Mouse (Mus musculus): ENCODE measurements at regions not wholly inside any gene's neighbourhood (a gene's known extent, or its start where the extent isn't known, plus 50 kb on each side); places are given as distances from the start of the nearest gene placed in this dataset.
A peak's percentile ranks its signal among the peaks of the same experiment; 100 is the strongest.
"Not testable (repeated sequence)": the region's sequence is repeated elsewhere in the genome, so short reads cannot be mapped to it uniquely, and the experiment has no call there.

DNA sequence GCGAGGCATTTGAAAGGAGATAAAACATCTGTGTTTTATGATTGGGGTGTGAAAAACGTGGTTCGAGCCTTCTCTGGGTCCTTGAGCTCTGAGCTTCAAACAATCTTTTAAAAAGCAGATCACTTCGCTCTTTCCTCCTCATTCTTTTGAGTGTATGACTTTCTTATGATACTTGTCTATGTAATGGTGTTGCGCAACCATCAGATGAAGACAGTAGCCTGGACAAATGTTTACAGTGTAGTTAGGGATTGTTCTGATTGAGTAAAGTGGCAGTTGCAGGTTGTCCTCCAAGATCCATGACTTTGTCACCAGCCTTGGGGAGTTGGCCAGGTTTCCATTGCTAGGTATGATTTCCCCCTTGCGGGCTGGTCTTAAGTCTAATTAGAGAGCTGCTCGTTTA lies 116.1 kb upstream of the Pfn2 start:
- DNase-seq: no peak

DNA sequence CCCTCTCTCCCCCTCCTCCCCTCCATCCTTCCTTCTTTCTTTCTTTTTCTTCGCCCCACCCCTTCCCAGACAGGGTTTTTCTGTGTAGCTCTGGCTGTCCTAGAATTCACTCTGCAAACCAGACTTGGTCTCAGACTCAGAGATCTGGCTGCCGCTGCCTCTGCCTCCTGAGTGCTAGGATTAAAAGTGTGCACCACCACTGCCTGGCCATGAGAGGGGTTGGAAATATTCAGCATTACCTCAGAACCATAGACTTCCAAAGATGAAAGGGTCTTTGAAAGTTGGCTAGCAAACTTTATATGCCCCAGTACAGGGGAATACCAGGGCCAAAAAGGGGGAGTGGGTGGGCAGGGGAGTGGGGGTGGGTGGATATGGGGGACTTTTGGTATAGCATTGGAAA lies 122.7 kb upstream of the Pfn2 start:
- DNase-seq: not testable (repeated sequence)

DNA sequence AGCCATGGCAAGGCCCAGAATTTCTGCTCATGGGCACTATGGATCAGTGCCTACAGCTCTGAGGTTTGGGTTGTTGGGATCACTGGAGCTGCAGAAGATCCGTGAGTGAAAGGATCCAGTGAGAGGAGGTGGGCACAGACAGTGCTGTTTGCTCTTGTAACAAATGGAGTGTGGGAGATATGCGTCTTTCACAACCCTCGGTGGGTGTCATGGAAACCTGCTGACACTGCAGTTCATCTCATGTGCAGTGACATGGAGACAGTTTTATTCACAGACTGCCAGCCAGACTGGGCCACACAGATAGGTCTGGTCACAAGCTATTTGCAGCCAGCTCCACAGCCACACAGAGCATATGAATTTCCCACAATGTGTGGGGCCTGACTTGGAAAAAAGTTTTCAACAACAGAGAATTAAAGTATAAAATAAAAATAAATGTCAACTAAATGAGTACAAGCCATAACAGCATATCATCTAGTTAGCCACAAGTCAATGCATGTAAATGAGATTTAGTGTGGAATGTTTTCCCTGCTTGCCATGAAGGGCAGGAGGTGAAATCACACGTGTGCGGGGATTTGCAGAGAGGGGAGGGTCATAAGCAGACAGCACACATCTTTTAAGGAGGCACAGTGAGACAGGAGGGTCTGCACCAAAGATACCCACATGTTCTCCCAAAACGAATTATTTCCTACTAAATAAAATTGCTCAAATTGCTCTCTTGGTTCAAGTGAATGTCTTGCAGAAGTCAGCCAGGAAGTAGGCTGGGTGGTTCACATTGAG lies 124.8 kb upstream of the Pfn2 start:
- no peak for DNase-seq

DNA sequence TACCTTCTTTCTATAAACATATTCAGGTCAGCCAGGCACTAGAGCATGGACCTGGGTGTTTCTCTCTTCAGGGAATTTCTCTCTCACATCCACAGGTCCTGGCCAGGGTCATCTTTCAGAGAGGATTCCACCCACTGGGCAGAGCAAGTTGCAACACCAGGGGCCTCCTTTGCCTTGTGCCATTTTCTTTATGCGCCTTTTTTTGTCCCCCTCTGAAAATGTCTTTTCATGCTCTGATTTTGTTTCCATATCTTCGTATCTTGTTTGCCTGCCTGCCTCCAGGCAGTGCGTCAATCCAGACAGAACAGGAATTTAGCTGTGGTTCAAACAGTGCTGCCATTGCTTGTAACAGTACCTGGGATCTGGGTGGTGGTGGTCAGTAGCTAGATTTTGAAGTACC lies 125.7 kb upstream of the Pfn2 start:
- DNase-seq: no peak

DNA sequence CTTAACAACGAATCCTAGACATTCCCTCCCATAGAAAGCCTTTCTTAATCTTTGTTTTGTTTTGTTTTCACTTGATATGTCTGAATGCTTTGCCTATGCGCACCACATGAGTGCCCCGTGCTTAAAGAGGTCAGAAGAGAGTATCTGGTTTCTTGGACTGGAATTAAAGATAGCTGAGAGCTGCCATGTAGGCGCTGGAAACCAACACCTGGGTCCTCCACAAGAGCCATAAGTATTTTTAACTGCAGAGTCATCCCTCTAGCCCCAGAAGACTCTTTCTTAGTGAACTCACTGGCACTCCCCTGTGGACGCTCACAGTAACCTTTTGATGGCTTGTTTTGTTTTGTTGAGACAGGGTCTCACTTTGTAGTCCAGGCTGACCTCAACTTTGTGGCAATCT lies 127.5 kb upstream of the Pfn2 start:
- DNase-seq: no peak

DNA sequence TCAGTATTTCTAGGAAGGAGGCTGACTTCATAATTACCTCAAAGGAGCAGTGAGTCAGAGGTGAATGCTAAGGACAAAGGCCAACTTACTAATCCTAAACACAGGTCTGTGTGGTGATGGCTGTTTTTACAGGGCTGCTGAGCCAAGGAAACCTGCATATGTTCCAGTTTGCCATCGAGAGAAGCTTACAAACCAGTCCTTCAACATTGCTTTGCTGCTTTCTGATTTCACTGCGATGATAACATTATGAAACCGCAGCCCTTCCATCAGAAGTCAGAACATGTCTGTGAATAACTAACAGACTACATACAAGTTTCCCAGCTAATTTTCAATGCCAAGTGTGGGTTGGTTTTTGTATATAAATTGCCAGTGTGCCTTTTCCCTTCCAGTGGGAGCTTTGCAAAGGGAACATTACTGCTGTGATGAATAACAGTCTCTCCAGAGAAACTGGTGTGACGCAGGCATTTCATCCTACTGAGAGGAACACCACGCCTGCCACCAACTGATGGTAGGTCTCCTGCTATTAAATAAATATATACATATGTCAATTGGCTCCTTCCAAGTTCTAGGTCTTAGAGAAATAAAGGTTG lies 128.9 kb upstream of the Pfn2 start:
- DNase-seq: no peak

DNA sequence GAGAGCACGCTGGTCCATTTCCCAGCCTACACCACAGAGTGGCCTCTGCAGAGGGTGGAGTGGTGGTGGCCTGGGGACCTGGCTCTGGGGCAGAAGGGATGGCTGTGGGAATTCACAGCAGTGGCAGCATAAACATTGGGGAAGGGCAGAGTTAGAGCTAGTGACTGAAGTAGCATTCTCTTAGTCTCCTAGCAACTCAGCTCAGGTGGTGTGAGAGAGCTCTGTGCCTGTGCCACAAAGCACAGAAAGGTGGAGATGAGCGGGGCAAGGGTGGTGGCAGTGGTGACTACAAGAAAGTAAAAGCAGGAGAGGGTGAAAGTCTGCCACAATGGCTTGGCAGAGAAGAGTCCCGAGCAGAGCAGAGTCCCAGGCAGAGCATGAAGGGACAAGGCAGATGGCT lies 140.3 kb upstream of the Pfn2 start:
- DNase-seq: no peak

DNA sequence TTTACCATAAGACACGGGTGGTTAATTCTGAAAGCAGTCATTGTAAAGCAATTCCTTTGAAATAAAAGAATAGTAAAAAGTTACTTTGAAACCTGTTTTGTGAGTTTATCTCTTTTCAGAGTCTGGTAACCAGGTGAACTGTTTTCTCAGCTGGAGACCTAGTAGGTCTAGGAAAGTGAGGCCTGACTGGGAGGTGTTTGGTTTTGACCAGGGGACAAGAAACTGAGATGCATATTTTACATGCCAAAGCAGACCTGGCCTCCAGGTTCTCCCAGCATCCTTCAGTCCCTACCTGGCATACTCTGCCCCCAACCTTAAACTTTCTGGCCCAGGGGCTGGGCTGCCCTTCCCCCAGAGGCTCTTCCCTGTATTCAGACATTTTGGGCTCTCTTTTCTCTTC lies 142.9 kb upstream of the Pfn2 start:
- no peak for DNase-seq

DNA sequence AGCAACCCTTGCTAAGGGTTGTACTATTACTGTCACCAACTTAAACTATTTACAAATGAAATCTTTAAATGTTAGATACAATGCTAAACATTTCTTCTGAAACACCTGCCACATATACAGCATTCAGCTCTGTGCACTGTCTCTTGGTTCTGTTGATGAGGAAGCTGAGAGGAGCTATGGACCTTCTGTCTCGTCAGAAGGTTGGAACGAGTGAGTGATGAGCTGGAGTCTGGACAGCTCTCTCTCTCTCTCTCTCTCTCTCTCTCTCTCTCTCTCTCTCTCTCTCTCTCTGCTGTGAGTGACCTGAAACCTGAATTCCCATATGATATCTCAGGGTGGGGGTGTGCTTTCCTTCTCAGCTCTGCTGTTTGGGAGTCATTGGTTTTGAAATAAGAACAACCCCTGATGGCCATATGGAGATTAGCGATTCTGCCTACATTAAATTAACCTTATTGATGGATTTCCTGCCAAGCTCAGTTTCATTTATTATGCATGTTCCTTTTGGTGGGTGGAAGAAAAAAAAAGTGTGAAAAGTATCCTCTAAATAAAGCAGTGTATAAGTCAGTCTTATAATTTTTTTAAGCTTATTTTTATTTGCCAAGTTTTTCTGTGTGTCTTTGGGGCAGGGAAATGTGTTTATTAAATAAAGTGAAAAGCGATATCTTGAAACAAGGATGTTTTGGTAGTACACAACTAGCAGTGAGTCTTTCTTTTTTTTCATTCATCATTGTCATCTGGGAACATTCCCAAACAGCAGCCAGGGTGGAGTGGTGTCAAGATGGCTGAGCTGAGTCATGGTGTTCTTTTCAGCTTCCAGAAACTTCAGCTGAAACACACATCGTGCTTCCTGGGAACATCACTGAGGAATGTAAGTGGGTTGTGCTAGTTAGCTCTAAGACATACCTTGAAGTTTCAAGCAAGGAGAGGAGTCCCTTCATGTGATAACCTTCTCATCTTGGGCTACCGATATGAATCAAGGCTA lies 150.5 kb upstream of the Pfn2 start:
- DNase-seq: no peak

DNA sequence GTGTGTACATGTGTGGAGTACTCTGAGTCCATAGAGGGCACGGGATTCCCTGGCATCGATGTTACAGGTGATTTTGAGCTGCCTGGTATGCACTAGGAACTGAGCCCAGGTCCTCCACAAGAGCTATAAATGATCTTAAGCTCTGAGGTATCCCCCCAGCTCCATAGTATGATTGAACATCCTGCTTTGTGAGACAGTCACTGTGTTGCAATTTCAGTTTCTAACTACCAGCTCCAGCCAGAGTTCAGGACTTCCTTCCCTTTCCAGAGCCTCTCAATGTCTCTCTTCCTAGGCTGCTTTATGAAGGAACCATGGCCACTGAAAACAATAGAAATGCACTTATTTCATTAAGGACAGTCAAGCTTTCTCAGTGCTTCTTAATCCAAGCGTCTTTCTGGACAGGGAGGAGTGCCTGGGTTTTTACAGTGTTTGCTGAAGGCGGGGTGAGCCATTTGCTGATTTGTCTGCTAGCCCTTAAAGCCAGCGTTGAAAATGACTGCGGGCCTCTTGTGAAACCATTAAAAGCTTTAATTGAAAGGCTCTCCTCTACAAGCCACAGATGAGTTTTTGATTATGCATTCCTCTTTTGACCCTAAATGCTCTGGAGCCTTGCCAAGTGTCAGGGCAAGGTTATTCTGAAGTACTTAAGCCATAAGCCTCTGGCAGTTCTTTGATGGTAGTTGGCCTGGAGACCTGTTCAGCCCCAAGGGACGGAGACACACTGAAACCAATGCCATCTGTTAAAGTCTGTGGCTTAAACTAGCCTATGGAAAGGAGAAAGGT lies 155.1 kb upstream of the Pfn2 start:
- no peak for DNase-seq

DNA sequence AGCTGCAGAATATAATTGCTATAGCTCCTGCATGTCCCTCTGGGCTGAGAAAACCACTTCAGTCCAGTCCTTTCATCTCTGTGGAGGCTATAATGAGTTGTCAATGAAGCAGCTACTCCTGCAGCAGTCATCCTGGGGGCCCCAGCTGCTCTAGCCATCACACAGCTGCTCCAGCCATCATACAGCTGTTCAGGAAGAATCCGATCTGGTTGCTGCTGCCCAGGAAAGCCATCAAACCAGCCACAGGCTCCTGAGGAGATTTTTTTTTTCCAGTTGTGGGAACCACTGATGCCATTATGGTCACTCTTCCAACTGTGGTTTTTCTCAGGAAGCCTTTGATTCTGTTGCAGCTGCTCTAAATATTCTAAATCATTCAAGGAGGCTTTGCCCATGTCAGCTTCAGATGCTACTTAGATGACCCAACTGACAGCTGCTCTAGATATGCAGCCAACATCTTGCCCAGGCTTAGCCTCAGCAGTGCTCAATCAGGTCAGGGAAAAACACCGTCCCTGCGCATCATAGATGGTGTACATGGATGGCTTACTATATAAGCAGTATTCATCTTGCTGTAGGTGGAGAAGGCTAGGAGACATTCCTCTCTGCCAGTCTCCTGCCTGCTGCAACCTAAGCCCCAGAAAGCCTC lies 177.0 kb upstream of the Pfn2 start:
- DNase-seq: no peak

DNA sequence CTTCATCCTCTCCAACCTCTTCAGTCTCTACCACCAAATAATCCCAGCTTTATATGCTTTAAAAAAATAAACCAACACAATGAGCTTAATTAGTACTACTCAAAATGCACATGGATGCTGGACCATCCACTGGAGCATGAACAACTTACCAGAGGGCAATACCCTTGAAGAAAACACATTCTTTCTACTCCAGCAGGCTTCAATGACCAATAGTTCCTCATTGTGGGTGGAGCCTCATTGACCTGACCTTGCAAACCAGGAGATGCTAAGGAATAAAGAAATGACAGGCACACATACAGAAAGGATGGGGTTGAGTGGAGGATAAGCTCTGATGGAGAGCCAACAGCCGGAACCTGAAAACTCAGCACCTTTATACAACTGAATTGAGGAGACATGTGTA lies 201.7 kb upstream of the Pfn2 start:
- no peak for DNase-seq

DNA sequence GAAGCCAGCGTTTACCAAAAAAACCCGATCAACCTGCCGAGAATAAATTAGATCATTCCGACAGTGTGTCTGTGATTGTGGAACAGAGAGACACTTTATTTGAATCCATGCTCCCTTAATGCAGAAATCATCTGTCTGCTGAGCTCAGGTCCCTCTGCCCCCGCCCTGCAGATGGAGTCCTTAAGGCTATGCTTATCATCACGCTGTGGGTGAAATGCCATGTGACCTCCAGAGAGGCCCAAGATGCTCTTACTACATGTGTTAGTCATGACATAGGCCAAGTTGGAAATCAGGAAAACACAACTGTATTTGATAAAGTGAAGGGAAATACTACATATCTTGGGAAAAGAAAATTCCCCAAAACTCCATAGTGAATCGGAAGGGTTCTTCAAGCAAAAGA lies 206.8 kb upstream of the Pfn2 start:
- DNase-seq: no peak

DNA sequence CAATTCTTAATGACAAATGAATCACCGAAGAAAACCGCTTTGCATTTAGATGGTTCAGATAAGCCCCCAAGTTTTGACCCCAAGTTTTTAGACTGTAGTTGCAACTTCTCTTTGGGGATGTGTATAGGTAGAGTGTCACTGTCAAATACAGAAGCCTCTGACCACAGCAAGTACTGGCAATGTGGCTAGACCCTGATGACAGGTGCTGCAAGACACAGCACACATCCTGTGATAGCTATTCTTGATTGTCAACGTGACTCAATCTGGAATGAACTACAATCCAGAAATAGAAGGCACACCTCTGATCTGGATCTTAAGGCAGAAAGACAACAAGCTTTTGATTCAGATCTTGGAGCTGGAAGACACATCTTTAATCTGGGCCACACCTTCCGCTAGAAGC lies 207.3 kb upstream of the Pfn2 start:
- no peak for DNase-seq

DNA sequence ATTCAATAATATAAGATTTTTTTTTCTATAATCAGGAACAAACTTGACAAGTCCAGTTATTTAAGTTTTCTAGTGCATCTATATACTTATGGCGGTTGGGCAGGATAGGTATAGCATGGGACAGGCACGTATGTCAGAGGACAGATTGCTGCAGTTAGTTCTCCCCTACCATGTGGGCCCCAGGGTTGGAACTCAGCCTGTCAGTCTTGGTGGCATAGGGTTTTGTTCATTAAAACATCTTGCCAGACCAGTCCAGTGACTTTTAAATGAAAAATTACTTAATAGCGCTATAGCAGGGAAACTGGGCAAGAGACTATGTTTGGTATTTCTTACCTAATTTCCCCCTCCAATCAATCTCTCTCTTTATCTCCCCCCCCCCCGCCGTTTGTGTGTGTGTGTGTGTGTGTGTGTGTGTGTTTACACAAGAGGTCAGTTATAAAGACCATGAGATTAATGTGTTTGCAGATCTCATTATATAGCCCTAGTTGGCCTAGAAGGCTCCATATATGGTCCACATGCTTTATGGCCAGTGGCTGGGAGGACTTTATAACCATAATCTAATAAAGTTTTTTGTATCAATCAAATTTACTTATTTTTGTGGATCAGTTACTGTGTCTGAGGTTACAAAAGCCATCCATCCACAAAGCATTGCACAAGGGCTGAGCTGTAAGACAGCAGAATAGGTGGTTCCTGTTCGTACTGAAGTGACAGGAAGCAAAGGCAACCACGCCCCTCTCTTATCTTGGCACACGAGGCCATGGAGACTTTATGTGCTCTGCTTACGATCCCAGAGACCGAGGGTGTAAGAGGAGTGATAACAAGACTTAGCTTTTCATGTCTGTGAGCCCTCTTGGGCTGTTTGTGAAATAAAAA lies 208.5 kb upstream of the Pfn2 start:
- peak; percentile 4 for DNase-seq

DNA sequence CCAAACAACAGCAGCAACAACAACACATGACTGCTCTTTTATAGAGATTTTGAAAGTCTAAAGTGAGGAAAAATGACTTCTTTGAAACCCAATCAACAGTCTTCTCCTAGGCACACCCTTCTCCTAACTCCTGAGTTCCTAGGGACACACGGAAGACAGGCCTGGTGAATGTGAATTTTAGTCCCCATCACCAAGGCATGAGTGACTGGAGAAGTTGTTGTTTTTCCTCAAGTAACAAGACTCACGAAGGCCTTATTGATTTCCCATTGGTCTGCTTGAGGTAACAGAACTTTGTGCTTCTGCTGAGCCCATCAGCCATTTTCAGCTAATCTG lies 209.2 kb upstream of the Pfn2 start:
- DNase-seq: no peak

DNA sequence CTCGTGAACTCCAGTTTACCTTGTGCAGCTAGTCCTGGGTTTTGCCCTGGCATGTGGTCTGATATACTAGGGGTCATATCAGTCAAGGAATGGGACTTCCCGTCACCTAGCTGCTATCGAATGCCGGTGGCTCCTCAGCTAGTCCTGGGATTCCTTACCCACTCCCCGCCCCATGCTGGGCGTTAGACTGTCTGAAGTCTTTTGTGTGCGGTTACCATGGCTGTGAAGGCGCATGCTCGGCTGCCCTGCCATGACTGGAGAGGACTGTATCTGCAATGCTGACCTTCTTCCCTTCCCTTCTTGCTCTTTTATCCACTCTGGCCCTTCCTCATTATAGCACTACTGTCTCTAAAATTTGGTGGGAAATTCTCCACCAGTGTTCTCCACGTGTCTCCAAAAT lies 210.3 kb upstream of the Pfn2 start:
- DNase-seq: no peak

DNA sequence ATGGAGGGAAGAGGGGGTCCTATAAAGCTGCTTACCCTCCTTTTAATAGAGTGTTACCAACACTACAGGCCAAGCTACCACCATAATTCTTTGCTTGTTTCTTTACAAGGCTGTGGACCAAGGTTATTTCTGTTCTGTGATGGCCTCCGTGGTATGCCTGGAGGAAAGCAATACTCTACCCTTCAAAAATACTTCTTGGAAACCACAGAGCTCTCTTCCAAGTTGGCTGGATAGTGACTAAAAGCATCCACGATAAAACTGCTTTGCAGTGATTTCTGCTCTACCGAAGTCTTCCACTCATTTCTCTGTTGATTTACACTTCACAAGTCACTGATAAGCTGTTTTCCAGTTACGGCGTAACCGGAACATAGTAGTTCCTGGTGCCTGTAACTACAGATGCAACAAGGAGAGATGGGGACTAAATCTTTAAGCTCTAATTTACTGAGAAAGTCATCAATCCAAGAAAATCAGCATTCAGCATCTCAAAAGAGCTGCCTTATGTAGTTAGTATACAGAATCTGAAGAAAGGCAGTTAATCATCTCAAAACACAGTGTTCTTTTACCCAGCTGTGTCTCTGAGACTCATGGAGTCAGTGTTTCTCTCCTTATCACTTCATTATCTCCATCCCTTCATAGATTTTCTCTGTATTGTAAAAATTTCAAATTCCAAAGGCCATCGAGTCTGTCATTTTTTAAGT lies 216.1 kb upstream of the Pfn2 start:
- DNase-seq: no peak

DNA sequence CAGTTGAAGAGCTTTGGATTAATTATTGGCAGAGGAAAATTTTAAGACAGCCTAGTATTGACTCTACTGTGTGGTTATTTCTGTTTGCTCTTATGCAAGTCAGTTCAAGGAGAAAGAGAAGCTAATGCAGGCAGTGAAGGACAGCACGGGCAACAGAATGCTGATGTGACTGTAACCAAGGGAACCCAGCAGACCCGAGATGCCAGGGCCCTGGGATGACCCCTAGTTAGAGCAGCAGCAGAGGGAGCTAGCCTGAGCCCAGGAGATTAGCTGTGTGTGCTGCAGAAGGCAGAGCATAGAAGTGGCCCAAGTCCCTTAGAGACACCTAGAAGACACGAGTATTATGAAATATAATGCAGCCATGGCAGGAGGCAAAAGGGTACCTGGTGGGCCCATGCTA lies 223.7 kb upstream of the Pfn2 start:
- DNase-seq: no peak

DNA sequence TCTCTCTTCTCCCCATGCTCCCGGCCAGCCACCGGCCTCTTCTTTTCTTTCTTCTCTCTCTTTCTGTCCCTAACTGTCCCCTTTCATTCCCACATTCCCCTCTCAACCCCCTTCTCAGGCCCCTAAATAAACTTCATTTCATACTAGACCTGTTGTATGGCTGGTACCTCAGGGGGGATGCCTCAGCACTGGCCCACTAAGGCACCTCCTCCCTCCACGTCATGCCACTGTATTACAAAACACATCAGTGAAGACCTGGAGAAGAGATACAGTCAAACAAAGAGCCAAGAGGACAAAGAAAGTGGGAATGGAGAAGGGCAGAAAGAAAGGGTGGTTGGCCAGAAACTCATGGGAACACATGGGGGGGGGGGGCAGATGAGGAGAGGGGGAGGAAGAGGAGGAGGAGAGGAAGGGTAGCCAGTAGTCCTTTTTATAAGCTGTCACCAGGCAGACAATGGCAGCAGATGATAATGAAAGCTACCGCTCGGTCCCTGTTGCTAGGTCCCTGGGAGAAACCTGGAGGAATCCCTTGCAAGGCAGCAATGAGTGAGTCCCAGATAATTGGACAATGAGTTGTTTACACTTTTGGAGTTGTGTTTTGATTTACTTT lies 224.5 kb upstream of the Pfn2 start:
- DNase-seq: no peak

Measured in heart, postnatal 4 days (tissue).